Mouse (Mus musculus) stomach, embryonic 15.5 days (tissue): Measurements from ENCODE around the gene Slc1a5. TPM values are rescaled to one million over a fixed set of nuclear protein-coding genes. Genes with fewer than 3 reads are reported as not detected.

Experiments
- ATAC-seq: fragments of 200-750 bp; cut with Nextera tagmentation; 2 replicates; pipeline ENCODE4 v1.8.0; 2017; ENCODE audit warnings: low read depth, moderate number of reproducible peaks, moderate TSS enrichment; ENCODE audit not compliant: insufficient read depth, low FRiP score
- H3K27ac ChIP-seq: fragments of 300-500 bp; sonication (generic); 2 replicates; pipeline ENCODE4 v1.5.1; 2015; ENCODE audit warnings: mild to moderate bottlenecking, inconsistent platforms
- H3K27me3 ChIP-seq: fragments of 300-500 bp; sonication (generic); replicated peaks from 2 replicates; pipeline ENCODE4 v1.6.1; 2015; ENCODE audit warnings: inconsistent platforms
- H3K36me3 ChIP-seq: fragments of 300-500 bp; sonication (generic); 2 replicates; pipeline ENCODE4 v1.6.1; 2015; ENCODE audit warnings: inconsistent platforms
- H3K4me1 ChIP-seq: fragments of 300-500 bp; sonication (generic); 2 replicates; pipeline ENCODE4 v1.6.1; 2015; ENCODE audit warnings: inconsistent platforms
- H3K4me2 ChIP-seq: fragments of 300-500 bp; sonication (generic); 2 replicates; pipeline ENCODE4 v1.6.1; 2015; ENCODE audit warnings: mild to moderate bottlenecking, inconsistent platforms
- H3K4me3 ChIP-seq: fragments of 300-500 bp; sonication (generic); replicated peaks from 2 replicates; pipeline ENCODE4 v1.5.1; 2015; ENCODE audit warnings: inconsistent platforms
- H3K9ac ChIP-seq: fragments of 300-500 bp; sonication (generic); 2 replicates; pipeline ENCODE4 v1.6.1; 2015; ENCODE audit warnings: inconsistent platforms
- H3K9me3 ChIP-seq: fragments of 300-500 bp; sonication (generic); 2 replicates; pipeline ENCODE4 v1.6.1; 2016; ENCODE audit warnings: inconsistent platforms
- WGBS: fragments of 180-500 bp; shearing (Covaris S2); methylation state at CpG from one replicate; pipeline ENCODE4 v1.1.7; 2015; 5-methylcytosine and 5-hydroxymethylcytosine counted together
- polyA plus RNA-seq: library from polyadenylated mRNA; unstranded; fragments of >200 nt; fragmentation: Nextera tagmentation; extraction: Ambion mirVana; gene quantifications from 2 replicates; pipeline ENCODE4 v1.2.1, GENCODE M21; 2015

Gene Slc1a5
- polyA plus RNA-seq, 1 experiment from 2014 or later: 66.3 TPM

DNA sequence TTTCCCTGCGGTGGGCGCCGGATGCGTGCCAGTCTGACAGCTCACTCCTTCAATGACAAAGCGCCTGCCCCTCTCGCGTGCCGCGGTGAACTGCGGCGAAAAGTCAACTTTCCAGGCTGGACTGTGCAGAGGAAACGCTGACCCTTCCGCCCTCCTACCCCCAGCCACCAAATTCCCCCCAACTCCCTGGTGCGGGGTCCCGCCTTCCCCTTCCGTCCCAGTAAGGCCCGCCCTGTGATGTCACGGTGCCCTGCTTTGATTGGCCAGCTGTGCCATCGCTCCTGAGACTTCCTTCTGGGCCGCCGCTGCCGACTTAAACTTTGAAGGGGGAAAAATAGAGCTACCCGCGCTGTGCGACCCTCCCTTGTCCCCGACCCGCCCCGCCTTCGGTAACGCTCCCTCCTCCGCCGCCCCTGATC lies 61.5 kb downstream of the Slc1a5 start, which contains the start of gene Prkd2:
Prkd2 (plus strand) TSS at position 258 of the 419 bp plus-strand sequence.
- Histone ChIP-seq H3K27me3 (no peaks in the 10 kb centered on the region), H3K9me3 (no peaks in the 10 kb centered on the region), H3K27ac (peak within 1 kb of the TSS; percentile 81), H3K4me2 (peak within 1 kb of the TSS; percentile 96), H3K36me3 (peaks cover 29% of the 10 kb centered on the region), H3K9ac (peak within 1 kb of the TSS; percentile 62), H3K4me3 (peak within 1 kb of the TSS; percentile 63), H3K4me1 (peaks cover 31% of the 10 kb centered on the region)
- 1% methylated on average over 32 of the region's 32 CpGs for WGBS
- ATAC-seq: peak; percentile 83

DNA sequence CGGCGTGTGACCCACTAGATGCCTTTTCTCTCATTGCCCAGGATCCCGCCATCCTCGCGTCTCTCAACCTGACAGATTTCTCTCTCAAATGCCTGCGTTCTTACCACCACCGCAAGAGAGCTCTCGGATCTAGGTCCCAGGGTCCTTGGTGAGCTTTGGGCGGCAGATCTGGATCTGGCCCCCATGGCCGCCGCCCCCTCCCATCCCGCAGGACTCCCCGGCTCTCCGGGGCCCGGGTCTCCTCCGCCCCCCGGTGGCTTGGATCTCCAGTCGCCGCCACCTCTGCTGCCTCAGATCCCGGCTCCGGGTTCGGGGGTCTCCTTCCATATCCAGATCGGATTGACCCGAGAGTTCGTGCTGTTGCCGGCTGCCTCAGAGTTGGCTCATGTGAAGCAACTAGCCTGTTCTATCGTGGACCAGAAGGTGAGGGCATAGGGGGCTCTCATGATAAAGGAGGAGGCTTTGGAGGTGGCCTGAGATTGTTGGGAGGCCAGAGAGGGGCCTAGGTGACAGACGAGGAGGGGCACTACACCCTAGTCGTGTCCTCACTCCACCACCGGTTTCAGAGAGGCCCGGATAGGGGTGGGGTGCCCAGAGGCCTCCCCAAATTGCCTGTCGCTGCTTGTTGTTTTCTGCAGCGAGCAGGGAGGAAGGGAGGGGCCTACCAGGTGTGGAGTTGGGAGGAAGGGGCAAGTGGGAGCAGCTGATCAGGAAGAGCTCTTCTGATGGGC lies 62.5 kb downstream of the Slc1a5 start:
- 0 out of 2 replicates have a peak, but pooled peaks have one; percentile 12 for ATAC-seq
- WGBS: 1% methylated on average over 33 of the region's 33 CpGs

DNA sequence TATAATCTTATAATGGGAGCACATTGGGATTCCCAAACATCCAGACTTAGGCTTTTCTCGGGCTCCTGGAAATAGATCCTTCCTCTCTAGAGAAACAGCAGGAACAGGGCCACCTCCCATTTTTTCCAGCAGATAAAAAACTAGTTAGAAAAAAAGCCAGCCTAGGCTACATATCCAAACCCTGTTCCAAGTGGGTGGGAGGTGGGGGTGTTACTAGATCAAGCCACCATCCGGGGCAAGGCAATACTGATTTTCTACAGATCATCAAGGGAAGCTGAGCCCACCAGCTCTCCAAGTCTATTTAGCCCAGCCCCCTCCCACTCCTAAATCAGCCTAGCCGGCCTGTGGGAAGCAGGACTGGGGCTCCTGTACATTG lies 63.5 kb downstream of the Slc1a5 start:
- peak overlapping the region; percentile 73 for H3K27ac ChIP-seq
- peaks cover 24% of the 10 kb centered on the region for H3K36me3 ChIP-seq
- WGBS: 38% methylated on average over 3 of the region's 3 CpGs
- H3K9ac ChIP-seq: peak overlapping the region; percentile 62; the same call in 1 of the 2 replicates
- no peaks in the 10 kb centered on the region for H3K9me3 ChIP-seq
- H3K4me2 ChIP-seq: peak overlapping the region; percentile 96
- peaks cover 31% of the 10 kb centered on the region for H3K4me1 ChIP-seq
- no peak for ATAC-seq
- H3K27me3 ChIP-seq: no peaks in the 10 kb centered on the region
- H3K4me3 ChIP-seq: peak overlapping the region; percentile 63

More for the DNA sequence above, 62.5 kb downstream of the Slc1a5 start:
- no peaks in the 10 kb centered on the region for H3K27me3 ChIP-seq
- peak overlapping the region; percentile 96 for H3K4me2 ChIP-seq
- peak overlapping the region; percentile 81 for H3K27ac ChIP-seq
- H3K9me3 ChIP-seq: no peaks in the 10 kb centered on the region
- peaks cover 31% of the 10 kb centered on the region for H3K4me1 ChIP-seq
- peaks cover 20% of the 10 kb centered on the region for H3K36me3 ChIP-seq
- H3K9ac ChIP-seq: peak overlapping the region; percentile 62
- H3K4me3 ChIP-seq: peak overlapping the region; percentile 63

DNA sequence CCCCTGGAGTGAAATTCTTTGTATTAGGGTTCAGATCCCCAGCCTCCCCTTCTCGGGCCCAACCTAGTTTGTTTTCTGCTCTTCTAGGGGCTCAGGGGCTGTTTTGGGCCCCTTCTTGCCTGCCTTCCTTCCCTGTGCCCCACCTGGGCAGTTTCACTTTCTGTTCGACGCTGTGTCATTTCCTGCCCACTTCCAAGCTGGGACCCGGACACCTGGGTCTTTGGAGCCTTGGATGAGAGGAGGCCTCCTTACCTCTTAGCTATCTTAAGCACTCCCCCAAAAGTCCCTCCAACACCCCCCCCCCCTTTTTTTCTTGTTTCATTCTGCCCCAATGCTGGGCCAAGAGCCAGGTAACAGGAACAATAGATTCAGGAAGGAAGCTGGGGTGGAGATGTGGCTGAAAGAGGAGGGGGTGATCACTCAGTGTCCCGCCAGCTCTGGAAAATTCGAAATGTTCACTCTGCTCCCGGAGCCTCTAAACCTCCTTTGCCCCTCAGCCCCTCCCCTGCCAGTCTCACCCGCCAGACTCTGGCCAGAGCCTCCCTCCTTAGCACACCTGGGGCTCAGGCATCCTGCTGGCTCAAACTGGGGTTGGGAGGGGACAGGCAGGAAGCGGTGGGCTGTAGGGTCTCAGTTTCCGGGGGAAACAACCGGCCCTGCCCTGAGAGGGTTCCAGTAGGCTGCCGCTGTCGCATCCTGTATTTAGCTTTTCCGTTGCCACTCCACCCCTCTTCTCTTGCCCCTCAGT lies 64.1 kb downstream of the Slc1a5 start:
- no peaks in the 10 kb centered on the region for H3K9me3 ChIP-seq
- peak overlapping the region; percentile 96 for H3K4me2 ChIP-seq
- H3K9ac ChIP-seq: peak overlapping the region; percentile 62; the same call in 1 of the 2 replicates
- H3K27ac ChIP-seq: peak overlapping the region; percentile 74
- H3K36me3 ChIP-seq: peaks cover 23% of the 10 kb centered on the region
- 27% methylated on average over 14 of the region's 14 CpGs for WGBS
- peaks cover 31% of the 10 kb centered on the region for H3K4me1 ChIP-seq
- H3K4me3 ChIP-seq: peak overlapping the region; percentile 63
- no peaks in the 10 kb centered on the region for H3K27me3 ChIP-seq
- ATAC-seq: no peak

DNA sequence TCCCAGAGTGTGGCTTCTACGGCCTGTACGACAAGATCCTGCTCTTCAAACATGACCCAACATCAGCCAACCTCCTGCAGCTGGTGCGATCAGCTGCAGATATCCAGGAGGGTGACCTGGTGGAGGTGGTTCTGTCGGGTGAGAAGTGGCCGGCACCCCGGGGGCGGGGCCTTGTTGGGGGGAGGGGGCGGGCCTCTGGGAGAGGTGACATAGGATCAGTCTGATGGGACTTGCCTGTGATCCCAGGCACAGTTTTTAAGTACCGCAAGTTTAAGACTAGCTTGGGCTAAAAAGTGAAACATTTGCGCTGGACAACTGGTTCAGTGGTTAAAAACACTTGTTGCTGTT lies 64.7 kb downstream of the Slc1a5 start:
- Histone ChIP-seq H3K27ac (peak overlapping the region; percentile 74; the same call in 1 of the 2 replicates), H3K9me3 (no peaks in the 10 kb centered on the region), H3K36me3 (peaks cover 25% of the 10 kb centered on the region), H3K27me3 (no peaks in the 10 kb centered on the region), H3K4me1 (peaks cover 31% of the 10 kb centered on the region), H3K4me3 (peak overlapping the region; percentile 63), H3K9ac (no peak overlapping the region), H3K4me2 (peak overlapping the region; percentile 96)
- no peak for ATAC-seq
- WGBS: 35% methylated on average over 10 of the region's 10 CpGs

DNA sequence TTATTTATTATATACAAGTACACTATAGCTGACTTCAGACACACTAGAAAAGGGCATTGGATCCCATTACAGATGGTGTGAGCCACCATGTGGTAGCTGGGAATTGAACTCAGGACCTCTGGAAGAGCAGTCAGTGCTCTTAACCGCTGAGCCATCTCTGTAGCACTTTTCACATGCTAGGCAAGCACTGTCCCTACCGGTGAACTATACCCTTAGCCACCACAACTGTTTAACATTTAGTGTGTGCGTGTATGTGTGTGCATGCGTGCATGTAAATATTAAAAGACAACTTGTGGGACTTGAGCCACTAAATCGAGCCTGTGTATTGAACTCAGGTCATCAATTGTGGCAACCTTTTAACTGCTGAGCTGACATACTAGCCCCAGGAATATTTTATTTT lies 65.6 kb downstream of the Slc1a5 start:
- no peak overlapping the region for H3K4me2 ChIP-seq
- no peak overlapping the region for H3K27ac ChIP-seq
- peaks cover 24% of the 10 kb centered on the region for H3K4me1 ChIP-seq
- 93% methylated on average over 5 of the region's 5 CpGs for WGBS
- ATAC-seq: no peak
- peaks cover 24% of the 10 kb centered on the region for H3K36me3 ChIP-seq
- H3K9ac ChIP-seq: no peak overlapping the region
- H3K9me3 ChIP-seq: no peaks in the 10 kb centered on the region
- H3K4me3 ChIP-seq: no peak overlapping the region
- no peaks in the 10 kb centered on the region for H3K27me3 ChIP-seq

DNA sequence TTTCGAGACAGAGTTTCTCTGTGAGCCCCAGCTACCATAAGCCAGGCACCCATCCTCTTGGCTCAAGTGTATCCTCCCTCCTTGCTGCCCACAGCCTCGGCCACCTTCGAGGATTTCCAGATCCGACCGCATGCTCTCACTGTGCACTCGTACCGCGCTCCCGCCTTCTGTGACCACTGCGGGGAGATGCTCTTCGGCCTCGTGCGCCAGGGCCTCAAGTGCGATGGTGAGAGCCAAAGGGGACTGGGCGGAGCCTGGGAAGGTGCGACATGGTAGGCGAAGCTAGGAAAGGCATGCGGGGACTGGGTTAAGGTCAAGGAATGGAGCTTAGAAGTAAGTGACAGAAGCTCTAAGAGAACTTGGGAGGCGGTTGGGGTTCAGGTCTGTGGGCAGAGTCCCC lies 66.4 kb downstream of the Slc1a5 start:
- Histone ChIP-seq H3K9me3 (no peaks in the 10 kb centered on the region), H3K27ac (no peak overlapping the region), H3K9ac (no peak overlapping the region), H3K27me3 (no peaks in the 10 kb centered on the region), H3K4me3 (no peak overlapping the region), H3K36me3 (peaks cover 25% of the 10 kb centered on the region), H3K4me1 (peaks cover 22% of the 10 kb centered on the region), H3K4me2 (no peak overlapping the region)
- WGBS: 84% methylated on average over 19 of the region's 19 CpGs
- no peak for ATAC-seq

Other genes with a start within 250 kb of the Slc1a5 start
- 12.0 and 13.0 TPM in 2 replicates for gene Arhgap35, start 166.3 kb upstream of the Slc1a5 start, polyA plus RNA-seq
- gene Ceacam15, start 105.6 kb upstream of the Slc1a5 start, polyA plus RNA-seq: not detected in 2 replicates
- not detected in 2 replicates for gene Ceacam9, start 59.4 kb upstream of the Slc1a5 start, polyA plus RNA-seq
- gene Ap2s1, start 42.9 kb upstream of the Slc1a5 start, polyA plus RNA-seq: 251 and 272 TPM in 2 replicates
- 87.2 and 89.4 TPM in 2 replicates for gene Strn4, start 34.5 kb downstream of the Slc1a5 start, polyA plus RNA-seq
- gene Fkrp, start 35.4 kb downstream of the Slc1a5 start, polyA plus RNA-seq: 28.4 and 29.1 TPM in 2 replicates
- 11.6 and 12.2 TPM in 2 replicates for gene Prkd2, start 61.6 kb downstream of the Slc1a5 start, polyA plus RNA-seq
- gene Dact3, start 94.0 kb downstream of the Slc1a5 start, polyA plus RNA-seq: 3.9 and 4.6 TPM in 2 replicates
- gene Gng8, start 110.4 kb downstream of the Slc1a5 start, polyA plus RNA-seq: 8.9 and 9.8 TPM in 2 replicates
- gene Ptgir, start 125.2 kb downstream of the Slc1a5 start, polyA plus RNA-seq: 2.4 and 2.5 TPM in 2 replicates
- 101 and 113 TPM in 2 replicates for gene Calm3, start 142.8 kb downstream of the Slc1a5 start, polyA plus RNA-seq
- 10.2 and 12.7 TPM in 2 replicates for gene Pnmal2, start 163.3 kb downstream of the Slc1a5 start, polyA plus RNA-seq
- 2.9 and 3.6 TPM in 2 replicates for gene Pnmal1, start 178.3 kb downstream of the Slc1a5 start, polyA plus RNA-seq
- gene Gm42372, start 201.7 kb downstream of the Slc1a5 start, polyA plus RNA-seq: 0.31 and 0.34 TPM in 2 replicates
- gene Ccdc8, start 211.4 kb downstream of the Slc1a5 start, polyA plus RNA-seq: 29.4 and 33.3 TPM in 2 replicates
- gene Ppp5c, start 246.6 kb downstream of the Slc1a5 start, polyA plus RNA-seq: 92.9 and 95.7 TPM in 2 replicates